Mouse (Mus musculus) heart, adult 18-20 months (tissue): Measurements from ENCODE around the gene Abracl. TPM values are rescaled to one million over a fixed set of nuclear protein-coding genes. Genes with fewer than 3 reads are reported as not detected.

ENCODE experiments used
- DNase-seq, 2 experiments: peaks; one replicate each; pipeline ENCODE4 v3.0.0; 2021 to 2022; ENCODE audit warnings: mixed read lengths in 1 of 2
- long read RNA-seq, 2 experiments: library from polyadenylated mRNA; stranded (forward); transcript quantifications; one replicate each; pipeline ENCODE4 v2.0.0; 2021
- total RNA-seq, 2 experiments: library from RNA; stranded (reverse); gene quantifications; 2 replicates each; pipeline ENCODE4 v1.2.3; 2021

Gene Abracl
- 10 to 100 TPM; 27.6 to 37.5 TPM for total RNA-seq
- long read RNA-seq, experiment 1, transcript Abracl-201 (3 exons, 846 nt) = major isoform, 17 of 23 reads
- long read RNA-seq, experiment 1, partial matches to known transcripts = 0 of 23 reads
- long read RNA-seq, experiment 1, other reads (novel, unspliced or antisense) = 1 of 23 reads
- long read RNA-seq, experiment 2, transcript Abracl-201 (3 exons, 846 nt) = major isoform, 6 of 7 reads
- long read RNA-seq, experiment 2, partial matches to known transcripts = 0 of 7 reads
- long read RNA-seq, experiment 2, other reads (novel, unspliced or antisense) = 1 of 7 reads

GRCm38 (mm10) chr10:18022741-18023347 lies at the start of gene Abracl:
Gene Abracl (minus strand): TSS chr10:18023288.
- peak; percentile 78 to 85 for DNase-seq

GRCm38 (mm10) chr10:18072871-18073270 lies 49.8 kb upstream of the Abracl start:
- no peak for DNase-seq

- DNase-seq = no peak
Measured at GRCm38 (mm10) chr10:18070616-18071015, 47.5 kb upstream of the Abracl start.

GRCm38 (mm10) chr10:18070144-18070543 lies 47.1 kb upstream of the Abracl start:
- peak; percentile 35 to 46 for DNase-seq

GRCm38 (mm10) chr10:18069576-18069975 lies 46.5 kb upstream of the Abracl start:
- DNase-seq = no peak

- DNase-seq = no peak
Measured at GRCm38 (mm10) chr10:18068880-18069279, 45.8 kb upstream of the Abracl start.

GRCm38 (mm10) chr10:18067761-18068446 lies 44.8 kb upstream of the Abracl start:
- DNase-seq = no peak

GRCm38 (mm10) chr10:18066031-18066439 lies 42.9 kb upstream of the Abracl start:
- no peak for DNase-seq

GRCm38 (mm10) chr10:18064606-18065228 lies 41.6 kb upstream of the Abracl start:
- no peak for DNase-seq

GRCm38 (mm10) chr10:18061533-18061932 lies 38.4 kb upstream of the Abracl start:
- DNase-seq = no peak

- DNase-seq = no peak
Measured at GRCm38 (mm10) chr10:18060778-18061177, 37.7 kb upstream of the Abracl start.

- no peak for DNase-seq
Measured at GRCm38 (mm10) chr10:18059807-18060206, 36.7 kb upstream of the Abracl start.

- no peak for DNase-seq
Measured at GRCm38 (mm10) chr10:18058681-18059338, 35.7 kb upstream of the Abracl start.

GRCm38 (mm10) chr10:18056391-18056745 lies 33.3 kb upstream of the Abracl start:
- peak in 1 of 2 experiments; percentile 24 for DNase-seq

GRCm38 (mm10) chr10:18055696-18056390 lies 32.8 kb upstream of the Abracl start, which contains the start of gene Reps1:
Gene Reps1 (plus strand): TSS chr10:18055861.
- DNase-seq = peak in 1 of 2 experiments; percentile 47

- peak; percentile 83 to 90 for DNase-seq
Measured at GRCm38 (mm10) chr10:18055009-18055695, 32.1 kb upstream of the Abracl start.

- DNase-seq = no peak
Measured at GRCm38 (mm10) chr10:18047380-18048146, 24.5 kb upstream of the Abracl start.

- DNase-seq = peak in 1 of 2 experiments; percentile 19
Measured at GRCm38 (mm10) chr10:18046380-18046779, 23.3 kb upstream of the Abracl start.

GRCm38 (mm10) chr10:18036849-18037248 lies 13.8 kb upstream of the Abracl start:
- no peak for DNase-seq

- DNase-seq = no peak
Measured at GRCm38 (mm10) chr10:18034408-18034807, 11.3 kb upstream of the Abracl start.
